Mouse (Mus musculus) erythroblast, embryonic 14.5 days (primary cell): Measurements from ENCODE around the gene Ces1f.

Source experiments
- GATA1 ChIP-seq: IDR thresholded peaks from 2 replicates; pipeline ENCODE4 v1.6.1; 2012; ENCODE audit warnings: low read length, inconsistent platforms, mixed read lengths
- TAL1 ChIP-seq: IDR thresholded peaks from 3 replicates; pipeline ENCODE4 v1.6.1; 2012; ENCODE audit warnings: low read length, inconsistent platforms, mixed read lengths

DNA sequence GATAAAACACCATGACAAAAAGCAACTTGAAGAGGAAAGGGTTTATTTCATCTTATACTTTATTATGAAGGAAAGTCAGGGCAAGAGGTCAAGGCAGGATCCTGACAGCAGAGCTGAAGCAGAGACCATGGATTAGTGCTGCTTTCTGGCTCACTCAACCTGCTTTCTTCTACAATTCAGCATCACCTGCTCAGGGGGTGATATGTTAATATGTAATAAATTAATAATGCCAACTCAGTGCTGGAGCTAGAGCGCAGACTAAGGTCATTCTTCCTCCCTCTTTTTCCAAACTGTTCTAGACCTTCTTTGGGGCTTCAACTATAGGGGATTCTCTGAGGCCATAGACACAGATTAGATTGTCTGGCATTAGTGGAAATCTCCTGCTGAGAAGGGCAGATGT, 43.9 kb downstream of the Ces1f start:
- TF ChIP-seq GATA1 = no peak
- no peak for TF ChIP-seq TAL1
